Mouse (Mus musculus): Measurements from ENCODE around the gene Fam192a.

Gene Fam192a

DNA sequence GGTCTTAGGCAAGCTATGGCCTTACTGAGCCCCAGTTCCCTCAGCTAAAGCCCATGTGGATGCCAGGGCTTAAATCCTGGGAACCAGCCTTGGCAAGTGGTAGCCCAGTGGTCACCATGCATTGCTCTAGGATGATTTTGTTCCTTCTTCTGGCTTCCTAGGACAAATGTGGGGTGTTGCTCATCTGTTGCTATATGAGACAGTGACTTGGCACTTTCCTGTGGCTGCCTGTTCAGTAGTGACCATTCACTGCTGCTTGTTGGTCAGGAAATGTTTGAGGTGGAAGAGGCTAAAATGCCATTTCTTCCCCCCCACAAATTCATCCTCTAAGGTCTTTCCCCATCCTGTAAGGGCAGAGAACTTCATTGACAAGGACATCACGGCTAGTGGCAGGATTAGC, 32.4 kb downstream of the Fam192a start:
- DNase-seq = no peak

DNA sequence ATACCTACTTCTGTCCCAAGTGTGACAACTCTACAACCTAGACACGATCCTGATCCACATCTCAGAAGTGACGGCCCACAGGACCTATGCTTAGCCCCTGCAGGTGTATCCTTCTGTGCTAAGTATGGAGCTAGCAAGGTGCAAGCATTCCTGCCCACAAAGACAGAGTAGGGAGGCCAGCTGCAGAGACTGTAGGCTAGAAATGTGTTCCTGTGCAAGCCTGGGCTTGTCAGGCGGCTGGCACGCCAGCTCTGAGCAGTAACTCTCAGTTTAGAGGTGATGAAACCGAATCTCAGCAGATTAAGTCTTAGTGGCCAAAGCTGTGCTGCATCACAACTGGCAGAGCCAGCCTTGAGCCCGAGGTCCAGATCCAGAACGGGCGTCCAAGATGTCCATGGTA, 33.7 kb downstream of the Fam192a start:
- no peak for DNase-seq

DNA sequence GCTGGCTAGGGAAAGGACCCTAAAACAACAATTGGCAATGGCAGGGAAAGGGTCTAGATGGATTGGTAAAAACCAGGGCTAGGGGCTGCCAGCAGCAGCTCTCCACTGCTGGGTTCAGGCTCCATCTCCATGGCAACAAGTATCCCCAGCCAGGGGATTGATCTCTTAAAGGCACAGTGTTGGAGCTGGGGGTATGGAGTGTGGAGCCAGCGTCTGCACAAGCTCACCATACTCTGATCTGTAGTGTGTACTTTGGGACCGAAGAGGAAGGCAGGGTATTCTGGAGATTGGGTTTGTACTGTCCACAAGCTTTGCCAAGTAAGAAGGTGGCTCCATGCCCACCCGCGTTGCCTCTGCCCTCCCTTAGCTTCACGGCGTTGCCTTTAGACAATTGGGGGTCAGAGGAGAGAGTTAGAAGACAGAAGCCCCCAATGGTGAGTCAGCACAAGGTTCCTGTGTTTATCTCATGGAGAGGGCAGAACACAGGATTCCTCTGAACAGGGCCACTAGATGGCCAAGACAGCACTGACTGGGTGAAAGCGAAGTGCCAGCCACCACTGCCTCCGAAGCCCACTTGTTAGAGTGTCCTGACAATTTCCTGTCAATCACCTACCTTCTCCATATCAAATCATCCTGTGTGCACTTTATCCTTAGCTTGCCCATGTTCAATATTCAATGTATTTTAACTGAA, 34.5 kb downstream of the Fam192a start:
- peak; percentile 29 for DNase-seq

DNA sequence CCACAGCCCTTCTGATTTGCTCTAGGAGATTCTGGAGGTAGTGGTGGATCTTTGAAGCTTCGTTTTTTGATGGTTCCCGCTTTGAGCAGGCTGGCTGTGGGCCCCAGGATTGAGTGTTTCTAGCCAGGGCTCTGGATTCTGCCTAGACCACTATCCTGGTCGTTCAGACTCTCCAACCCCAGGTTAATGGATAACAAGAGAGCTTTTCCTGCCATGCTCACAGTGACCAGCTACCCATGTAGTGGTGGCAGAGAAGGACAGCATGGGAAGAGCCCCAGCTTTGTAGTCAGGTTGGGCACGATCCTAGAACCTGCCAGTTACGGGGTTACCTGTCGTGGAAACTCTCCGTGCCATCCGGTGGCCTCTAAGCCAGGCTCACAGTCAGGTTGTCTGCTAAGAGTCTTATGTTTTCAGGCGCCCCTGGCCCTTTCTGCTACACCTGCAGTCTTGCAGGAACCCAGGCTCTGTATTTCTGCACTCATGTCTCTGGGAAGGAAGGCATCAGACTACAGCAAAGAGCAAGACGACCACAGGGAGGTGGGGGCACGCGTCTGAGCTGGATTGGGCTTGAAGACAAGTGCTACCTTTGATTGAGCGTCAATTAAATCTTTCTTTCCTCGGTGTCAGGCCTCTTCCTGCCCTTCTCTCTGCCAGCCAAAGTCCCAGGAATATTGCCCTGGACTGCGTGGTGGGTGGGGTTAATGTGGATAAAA, 35.2 kb downstream of the Fam192a start:
- DNase-seq = no peak

DNA sequence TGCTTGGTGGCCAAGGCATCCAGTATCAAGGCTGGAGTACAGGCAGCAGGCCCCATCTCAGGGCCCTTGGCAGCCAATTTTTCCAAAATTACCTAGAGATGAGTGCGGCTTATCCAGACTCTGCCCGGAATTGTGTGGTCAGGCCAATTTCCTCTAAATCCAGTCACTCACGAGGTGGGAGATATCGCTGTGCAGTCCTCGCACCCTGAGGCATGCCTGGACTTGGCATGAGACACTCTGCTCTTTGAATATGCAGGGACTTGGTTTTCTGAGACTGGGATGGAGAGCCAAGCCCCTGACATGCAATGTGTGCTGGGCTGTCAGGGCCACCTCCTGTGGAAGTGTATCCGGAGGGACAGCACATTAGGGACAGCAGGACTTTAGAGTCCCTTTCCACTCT, 35.8 kb downstream of the Fam192a start:
- DNase-seq = no peak

DNA sequence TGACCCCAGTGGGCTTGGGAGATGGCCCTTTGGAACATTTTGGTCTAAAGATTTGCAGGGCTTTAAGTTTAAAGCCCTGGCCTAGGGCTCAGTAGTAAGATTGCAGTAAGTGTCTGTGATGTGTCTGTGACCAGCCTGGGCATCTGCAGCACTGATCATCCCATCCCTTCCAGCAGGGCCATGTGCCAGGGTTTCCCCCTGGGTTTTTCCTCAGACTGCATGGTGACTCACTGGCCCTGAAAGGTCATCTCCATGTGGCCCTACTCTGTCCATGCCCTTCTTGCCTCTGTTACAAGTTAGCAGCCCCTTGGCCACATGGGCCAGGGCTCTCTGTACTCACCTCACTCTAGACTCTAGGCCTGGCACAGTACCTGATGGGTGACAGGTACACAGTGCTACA, 37.4 kb downstream of the Fam192a start:
- DNase-seq = no peak

DNA sequence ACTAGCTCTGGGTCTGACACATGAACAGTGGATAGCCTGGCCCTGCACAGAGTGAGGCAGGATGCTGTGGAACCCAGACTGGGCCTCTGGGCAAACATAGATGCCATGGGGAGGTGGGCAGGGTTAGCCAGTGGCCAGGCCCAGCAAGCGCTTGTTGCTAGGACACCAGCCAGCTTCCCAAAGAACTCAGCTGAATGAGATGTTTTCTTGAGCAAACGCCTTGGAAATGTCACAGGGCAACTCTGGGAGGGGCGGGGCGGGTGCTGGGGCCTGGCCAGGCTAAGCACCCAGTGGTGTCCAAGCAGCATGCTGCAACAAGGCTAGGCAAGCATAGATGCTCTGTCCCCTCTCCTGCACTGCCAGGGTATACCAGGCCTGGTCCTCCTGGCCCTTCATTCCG, 40.5 kb downstream of the Fam192a start:
- DNase-seq = no peak

DNA sequence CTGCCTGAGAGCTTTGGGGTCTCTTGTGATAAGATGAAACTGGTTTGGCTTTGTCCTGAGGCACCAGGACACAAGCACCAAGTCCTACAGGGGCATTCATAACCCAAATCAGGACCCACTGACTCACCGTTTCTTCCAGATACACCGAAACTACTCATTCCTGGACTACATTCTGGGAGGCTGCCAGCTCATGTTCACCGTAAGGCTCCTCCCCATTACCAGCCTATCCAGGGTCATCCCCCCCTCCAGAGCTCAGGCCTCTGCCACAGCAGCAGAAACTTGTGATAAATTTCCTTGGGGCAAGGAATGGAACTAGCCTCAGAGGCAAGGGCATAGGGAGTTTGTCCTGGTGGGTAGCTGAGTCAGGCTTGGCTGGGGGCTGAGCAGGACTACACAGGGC, 44.5 kb downstream of the Fam192a start:
- no peak for DNase-seq

DNA sequence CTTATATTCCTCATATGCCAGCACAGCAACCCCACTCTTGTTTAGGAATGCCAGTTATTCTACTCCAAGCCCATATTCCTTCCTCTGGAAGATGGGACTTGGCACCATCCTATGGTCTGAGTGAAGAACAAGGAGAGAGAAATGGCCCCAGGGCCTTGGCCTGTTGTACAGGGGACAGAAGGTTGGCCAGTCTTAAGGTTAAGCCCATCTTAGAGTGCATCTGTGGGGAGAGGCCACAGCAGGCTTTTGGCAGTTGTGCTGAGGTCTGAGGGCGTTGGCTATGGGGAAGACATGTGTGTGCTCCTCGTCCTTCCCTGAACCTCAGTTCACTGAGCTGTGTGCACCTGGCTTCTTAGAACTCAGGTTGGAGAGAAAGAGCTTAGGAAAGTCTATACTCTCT, 49.1 kb downstream of the Fam192a start:
- no peak for DNase-seq

DNA sequence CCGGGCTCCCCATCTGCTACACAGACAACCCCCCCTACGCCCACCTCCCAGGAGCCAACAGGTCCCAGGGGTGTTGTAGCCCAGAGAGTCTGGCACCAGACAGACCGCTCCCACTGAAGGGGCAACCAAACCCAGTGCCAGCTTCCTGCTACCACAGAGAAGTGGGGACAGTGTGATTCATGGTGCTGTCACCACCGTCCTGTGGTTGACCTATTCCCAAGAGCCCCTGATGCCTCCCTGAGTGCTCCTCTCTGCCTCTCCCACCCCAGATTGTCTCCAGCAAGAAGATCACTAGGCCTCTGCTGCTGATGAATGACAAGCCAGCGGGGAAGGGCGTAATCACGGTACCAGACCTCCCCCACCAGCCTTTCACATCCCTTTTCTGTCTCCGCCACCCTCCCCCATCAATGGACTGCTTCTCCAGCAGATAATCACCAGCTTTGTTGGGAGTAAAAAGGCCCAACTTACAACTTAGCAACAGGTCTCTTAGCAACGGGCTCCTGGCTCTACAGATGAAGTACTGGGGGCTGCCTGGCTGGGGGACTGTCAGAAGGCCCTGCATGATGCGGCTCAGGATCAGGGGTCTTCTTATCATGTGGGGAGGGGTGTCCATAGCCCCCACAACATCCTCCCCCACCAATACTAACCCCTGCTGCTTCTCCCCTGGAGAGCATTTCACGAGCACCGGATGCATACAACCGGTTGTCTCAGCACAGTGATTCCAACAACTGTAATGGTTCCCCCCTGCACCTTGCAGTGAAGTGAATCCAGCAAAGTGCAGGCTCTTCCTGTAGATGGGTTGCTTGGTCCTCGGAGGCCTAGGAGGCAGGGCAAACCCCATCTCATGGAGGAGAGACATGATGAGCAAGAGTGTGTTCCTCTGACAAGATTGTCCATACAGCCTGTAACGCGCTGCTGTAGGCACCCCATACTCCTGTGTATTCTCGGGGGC, 50.0 kb downstream of the Fam192a start:
- peak; percentile 68 for DNase-seq

DNA sequence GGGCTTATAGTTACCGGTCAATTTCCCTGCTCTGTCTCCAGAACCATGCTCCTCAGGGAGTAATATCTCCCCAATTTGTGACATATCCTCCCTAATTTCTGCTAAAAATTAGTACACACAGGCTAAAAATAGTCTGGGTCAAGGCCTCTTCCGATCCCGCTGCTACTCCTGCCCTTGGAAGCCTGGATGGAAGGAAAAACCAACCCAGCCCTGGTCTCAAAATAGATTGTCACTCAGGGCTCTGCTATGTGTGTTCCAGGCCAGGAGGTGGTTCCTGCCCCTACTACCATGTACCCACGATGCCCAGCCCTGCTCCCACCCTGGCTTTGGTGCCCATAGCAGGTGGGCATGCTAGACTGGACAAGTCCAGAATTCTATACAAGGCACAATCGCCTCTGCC, 51.8 kb downstream of the Fam192a start:
- no peak for DNase-seq

DNA sequence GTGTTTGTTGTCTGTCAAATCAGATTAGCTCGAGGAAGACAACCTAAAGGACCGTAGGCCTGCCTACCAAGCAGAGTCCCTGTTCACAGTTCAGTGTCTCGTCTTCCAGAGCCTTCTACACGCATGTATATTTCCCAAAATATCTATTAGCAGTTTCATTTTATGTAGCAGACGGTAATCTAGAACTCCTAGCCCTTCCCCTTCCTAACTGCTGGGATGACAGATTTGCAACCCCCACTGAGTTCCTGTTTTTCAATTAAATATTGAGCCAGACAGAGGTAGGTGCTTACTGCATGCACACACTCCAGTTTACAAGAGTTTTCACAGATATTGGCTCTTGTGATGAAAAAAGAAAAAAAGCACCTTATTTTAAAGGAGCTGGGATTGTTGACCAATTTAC, 52.3 kb downstream of the Fam192a start:
- DNase-seq = no peak

DNA sequence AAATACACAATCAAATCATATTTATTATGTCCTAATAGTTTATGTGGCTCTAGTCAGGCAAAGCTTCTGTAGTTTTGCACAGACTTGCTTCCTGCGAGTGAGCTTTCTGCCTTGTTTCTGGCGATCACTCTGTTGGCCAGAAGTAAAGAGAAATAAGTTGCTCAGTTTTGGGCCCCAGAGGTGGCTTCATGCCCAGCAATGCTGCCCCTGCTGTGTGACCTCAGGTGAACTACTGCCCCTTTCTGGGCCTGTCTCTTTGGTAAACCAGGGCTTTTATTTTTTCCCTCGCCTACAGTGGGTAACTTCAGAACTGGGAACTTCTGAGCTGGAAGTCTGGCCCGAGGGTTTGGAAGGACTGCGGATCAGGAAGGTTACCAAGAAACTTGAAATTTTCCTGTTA, 52.8 kb downstream of the Fam192a start:
- DNase-seq = no peak

DNA sequence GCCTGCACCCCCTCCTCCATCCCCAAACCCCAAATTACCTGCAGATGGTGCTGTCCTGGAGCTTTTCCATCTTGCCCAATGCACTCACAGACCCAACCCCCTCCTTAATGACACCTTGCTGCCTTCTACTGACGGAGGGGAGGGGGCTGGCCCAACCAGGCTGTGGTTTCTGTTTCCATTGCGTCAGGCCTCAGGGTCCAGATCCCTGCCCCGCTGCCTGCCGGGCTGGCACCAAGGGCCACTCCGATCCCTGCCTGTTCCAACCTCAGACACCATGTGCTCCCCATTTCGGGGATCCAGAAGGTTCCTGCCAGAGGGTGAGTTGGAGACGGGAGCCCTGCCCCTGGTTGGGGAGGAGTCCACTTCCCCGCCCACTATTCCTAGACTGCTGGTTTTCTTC, 57.8 kb downstream of the Fam192a start:
- DNase-seq = no peak

DNA sequence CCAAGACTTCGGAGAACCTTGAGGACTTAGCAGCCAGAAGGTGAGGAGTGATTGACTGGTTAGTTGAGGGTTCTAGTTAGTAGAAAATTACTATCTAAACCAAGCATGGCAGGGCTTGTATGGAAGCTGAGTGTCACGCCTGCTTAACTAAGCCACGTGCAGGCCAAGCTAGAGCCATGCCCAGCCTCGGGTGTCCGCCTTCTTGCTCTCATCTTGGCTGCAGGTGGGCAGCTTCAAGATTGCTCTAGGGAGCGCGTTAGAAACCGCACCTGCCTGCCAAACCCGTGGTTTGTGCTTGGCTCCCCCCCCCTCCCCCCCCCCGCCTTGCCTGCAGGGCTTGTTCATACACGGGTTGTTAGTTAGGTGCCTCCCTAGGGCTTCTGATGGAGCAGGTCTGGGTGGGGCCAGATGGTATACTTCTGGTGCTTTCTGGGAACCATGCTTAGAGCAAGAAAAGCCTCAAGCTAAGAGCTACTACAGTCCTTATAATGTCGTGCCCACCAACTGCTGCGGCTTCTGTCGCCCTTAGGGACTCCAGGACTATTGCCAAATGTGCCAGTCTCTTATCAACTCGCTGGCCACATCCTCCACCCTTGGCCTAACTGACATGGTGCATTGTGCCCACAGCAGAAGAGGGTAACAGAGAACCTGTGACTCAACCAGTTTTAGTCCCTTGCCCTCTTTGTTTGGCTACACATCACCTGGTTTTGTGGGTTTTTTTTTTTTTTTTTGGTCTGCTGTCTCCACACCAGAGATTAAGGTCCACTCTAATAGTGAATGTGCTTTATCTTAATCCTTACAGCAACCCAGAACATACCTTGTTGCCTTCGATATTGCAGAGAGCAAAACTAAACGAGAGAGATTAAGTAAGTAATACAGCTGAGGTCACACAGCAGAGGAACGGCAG, 60.7 kb downstream of the Fam192a start:
- no peak for DNase-seq

DNA sequence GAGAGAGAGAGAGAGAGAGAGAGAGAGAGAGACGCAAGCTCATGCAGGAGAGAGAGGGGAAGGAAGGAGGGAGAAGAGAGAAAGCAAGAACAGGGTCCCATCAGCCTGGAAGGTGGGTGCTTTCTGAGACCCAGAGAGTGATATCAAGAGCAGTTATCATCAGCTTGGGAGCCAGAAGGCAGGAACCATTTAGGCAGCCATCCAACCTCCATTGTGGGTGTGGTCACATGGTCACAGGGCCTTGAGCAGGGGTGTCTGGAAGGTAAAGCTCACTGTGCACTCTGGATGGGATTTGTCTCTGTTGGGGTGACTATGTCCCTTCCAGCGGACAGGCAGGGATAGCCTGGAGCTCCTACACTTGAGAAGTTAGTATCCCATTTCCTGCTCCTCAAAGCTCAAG, 61.8 kb downstream of the Fam192a start:
- no peak for DNase-seq

DNA sequence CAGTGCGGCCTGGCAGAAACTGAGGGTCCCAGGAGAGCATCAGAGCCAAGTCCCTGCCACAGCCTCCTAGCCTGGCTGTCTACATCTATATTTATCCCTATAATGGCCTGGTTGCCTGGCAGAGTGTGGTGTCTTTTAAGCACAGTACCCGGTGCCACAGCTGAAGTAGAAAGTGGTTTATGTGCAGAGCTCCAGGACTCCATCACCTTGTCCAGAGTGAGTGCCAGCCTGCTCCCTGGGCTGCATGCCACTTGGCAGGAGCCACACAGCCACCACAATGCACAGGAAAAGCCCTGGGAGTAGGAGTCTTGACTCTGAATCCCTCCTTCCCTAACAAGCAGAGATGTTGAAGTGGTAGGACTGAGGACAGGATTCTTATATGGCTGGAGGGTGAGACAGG, 64.3 kb downstream of the Fam192a start:
- DNase-seq = no peak

DNA sequence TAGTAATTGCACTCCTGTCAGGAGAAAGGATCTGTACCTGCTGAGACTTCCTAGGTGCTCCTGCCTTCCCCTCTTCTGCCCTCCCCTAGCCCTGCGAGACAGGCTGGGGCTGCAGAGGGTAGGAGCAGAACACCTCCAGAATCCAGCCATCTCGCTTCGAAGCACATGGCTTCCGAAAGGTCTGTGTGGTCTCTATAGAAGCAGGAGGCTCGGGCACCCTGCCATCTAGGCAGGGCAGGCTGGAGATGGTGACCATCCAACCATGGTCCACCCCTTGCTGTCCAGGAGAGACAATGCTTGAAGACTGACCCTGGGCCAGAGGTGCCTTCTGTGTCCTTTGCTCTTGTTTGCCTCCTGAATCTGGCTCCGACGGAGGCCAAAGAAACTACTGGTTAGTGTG, 66.2 kb downstream of the Fam192a start:
- no peak for DNase-seq

DNA sequence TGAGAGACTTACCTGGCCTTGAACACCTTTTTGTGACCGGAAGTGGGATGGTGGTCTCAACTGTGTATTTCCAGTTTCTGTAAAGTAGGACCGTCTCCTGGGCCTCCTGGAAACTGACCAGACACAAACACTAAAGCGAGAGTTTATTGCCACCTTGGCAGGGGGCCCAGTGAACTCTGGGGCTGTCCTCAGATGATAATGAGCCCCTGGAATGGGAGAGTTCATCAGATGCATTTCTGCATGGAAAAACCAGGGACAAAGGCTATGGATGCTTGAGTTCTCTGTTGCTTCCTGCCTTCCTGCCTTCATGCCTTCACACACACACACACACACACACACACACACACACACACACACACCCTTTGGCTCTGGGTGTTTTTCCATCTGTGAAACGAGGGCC, 67.2 kb downstream of the Fam192a start:
- DNase-seq = no peak

DNA sequence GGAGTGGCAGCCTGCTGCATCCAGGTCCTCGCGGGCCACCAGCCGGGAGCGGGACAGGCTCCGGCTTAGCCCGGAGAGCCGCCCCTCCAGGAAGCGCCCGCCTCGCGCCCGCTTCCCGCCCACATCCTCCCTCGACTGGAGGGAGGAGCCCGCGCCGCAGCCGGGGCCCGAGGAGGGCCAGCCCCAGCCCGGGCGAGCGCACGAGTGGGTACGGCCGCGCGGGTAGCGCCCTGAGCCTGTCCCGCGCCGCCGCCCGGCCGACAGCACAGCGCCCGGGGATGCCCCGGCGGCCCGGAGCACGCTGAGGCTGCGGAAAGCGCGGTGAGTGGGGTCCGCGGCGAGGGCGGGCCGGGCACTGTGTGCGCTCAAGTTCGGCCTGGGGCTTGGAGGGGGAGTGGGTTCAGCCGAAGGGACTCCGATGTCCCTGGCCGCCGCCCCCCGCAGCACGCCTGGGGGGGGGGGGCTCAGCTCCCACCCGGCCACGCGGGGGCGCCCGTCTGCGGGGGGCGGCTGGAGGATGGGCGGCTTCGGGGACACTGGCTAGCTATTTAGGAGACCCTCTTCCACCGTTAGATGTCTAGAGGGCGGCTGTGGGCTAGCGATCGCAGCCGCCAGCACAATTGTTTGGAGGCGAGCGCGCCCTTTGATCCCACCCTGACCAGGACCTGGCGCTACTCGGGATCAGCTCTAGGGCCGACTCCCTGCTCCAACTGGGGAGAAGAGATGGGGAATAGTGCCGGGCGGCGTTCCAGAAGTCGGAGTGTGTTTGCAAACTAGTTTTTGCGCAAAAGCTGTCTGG, 68.7 kb downstream of the Fam192a start, which contains the start of gene Cpne2:
TSS of gene Cpne2 (plus strand) at position 118 of the 799 bp plus-strand sequence.
- peak; percentile 59 for DNase-seq

DNA sequence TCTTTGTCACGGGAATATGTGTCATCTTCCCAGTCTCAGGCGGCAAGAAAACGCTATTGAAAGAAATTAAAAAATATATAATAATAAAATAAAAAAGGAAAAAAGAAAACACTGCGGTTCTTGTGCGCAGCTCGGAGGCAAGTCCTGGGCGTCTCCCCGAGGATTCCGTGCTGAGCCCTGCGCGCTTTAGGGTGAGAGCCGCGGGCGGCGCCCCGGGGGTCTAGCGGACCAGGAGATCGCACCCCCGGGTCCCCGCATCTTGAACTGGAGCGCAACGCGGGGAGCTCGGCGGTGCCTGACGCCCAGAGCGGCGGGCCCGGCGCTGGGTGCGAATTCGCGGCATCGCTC, 69.3 kb downstream of the Fam192a start:
- no peak for DNase-seq

DNA sequence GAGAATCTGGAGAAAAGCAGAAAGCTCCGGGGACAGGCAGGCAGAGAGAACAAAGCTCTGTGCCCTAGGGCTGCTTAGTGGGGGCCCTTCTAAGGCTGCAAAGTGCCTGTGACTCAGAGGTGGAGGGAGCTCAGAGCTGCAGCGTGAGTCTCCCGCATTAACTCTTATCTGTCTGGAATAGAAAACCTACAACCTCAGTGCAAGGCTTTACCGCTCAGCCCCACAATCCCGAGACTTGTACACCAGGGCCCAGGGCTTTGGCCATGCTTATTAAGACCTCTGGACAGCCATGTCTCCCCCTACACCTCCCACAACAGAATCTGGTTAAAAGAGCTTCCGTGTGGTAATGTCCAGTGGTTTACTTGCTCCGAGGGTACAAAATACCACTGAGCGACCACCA, 69.8 kb downstream of the Fam192a start:
- DNase-seq = no peak

Data from right cerebral cortex, postnatal 4 days (tissue).